Mouse (Mus musculus) testis, adult 10 weeks (tissue): ENCODE data around the gene Ralgps1. TPM values are rescaled to one million over a fixed set of nuclear protein-coding genes. Genes with fewer than 3 reads are reported as not detected.

ENCODE experiments used
- polyA plus RNA-seq: library from polyadenylated mRNA; stranded (reverse); fragments of 350-450 nt; fragmentation: Illumina TruSeq; extraction: RNeasy Lipid Tissue Mini Kit (QIAGEN cat#74804); gene quantifications from one replicate; pipeline ENCODE4 v1.2.3, GENCODE M21; 2014; ENCODE audit warnings: low read depth, low replicate concordance

Gene Ralgps1
- 24.9 TPM for polyA plus RNA-seq

DNA sequence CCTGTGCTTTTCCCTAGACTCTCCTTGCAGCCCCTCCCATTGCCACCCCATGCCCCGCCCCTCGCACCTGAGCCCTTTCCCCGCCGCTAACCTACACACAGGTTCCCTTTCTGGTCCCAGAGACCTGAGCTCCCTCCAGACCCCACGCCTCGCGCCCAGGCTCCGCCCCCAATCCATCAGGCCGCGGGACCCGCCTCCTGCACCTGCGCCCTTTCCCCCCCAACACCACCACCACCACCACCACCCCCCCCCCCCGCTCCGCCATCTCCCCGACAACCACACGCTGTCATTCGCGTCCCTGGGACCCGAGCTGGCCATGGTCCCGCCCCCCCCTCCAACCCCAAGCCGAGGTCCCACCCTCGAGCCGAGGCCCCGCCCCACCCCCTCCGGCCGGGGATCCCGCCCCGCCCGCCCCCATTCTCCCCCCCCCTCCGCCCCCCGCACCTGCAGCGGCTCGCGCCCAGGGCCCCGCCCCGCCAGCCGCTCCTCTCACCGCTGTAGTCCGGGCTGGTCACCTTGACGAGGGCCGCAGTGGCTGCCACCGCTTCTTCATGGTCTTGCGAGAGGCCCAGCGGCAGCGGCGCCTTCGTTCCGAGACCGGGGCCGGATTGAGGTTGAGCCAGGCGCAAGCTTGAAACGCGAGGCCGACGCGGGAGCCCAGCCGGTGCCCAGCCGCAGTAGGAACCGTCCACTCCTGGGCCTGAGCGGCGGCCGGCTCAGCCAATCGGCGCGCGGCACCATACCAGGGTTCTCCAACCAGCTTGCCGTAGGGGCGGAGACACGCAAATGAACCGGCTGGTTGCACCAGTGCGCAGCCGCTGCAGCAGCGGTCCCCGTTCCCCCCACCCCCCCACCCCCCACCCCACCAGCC is at the start of gene Ralgps1:
Gene Ralgps1, minus strand, starts transcription at position 710 of the 871 bp plus-strand sequence.

DNA sequence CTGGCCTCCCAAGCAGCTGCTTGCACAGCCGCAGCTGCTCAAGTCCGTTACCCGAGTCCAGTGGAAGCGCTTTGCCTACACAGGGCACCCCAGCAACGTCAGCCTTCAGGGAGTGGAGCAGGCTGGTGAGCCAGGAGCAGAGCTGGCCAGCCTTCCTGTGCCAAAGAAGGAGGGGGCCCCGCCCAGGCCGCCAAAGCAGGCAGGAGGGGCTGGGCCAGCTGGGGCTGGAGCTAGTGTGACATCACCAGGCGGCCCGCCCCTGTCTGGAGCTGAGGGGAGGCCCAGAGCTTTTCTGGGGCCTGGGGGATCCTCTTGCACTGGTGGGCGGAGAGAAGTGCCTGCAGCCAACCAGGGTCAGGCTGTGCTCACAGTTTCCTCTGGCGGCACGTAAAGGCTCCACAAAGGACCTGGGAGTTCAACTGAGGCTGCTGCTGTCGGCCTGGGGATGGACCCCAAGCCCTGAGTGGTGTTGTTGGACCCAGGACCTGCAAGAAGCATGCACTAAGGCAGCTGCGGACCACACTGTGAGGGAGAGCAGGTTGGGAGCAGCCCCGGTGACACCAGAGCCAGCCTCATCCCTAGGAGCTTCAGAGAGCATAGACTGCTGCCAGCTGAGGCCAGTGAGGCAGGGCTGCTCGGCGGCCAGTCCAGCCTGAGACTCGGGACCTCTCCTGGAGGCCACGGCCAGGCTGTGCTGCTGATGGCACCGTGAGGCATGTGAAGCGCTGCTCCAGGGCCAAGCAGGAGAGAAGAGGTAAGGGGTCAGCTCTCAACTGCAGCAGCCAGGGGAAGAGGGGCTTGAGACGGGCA is 155.4 kb downstream of the Ralgps1 start, which contains the start of gene Angptl2:
Gene Angptl2, plus strand, starts transcription at position 370 of the 810 bp plus-strand sequence.

DNA sequence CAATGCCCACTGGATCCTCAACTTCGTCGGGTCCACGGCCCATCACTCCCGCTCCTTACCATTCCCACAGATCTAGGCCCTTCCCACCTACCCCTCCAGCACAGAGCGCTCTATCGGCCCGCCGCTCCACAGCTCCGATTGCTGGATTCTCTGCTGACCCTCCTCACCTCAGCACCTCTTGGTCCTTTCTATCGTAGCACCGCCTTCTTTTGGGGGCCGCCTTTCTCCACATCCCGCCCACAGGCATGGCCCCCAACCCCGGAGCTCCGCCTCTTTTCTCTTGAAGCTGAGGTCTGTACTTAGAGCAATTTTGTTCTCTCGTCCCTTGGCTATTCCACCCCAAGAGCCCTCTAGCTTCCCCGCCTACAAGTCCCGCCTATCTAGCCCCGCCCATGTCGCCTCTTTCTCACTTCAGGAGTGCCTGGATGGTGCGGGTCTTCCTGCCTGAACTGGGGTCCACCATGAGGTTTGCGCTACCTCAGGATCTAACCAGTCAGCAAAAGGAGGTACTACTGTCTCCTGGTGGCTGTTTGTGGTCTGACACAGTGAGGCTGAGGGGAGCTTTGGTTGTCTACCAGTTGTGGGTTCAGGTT is 239.7 kb downstream of the Ralgps1 start, which contains the start of gene Garnl3:
Gene Garnl3, minus strand, starts transcription at position 155 of the 593 bp plus-strand sequence.

Other genes with a start within 250 kb of the Ralgps1 start
- 44.5 TPM for gene Garnl3, start 239.8 kb downstream of the Ralgps1 start, polyA plus RNA-seq
- gene Angptl2, start 155.4 kb downstream of the Ralgps1 start, polyA plus RNA-seq: 0.28 TPM
- gene Zbtb34, start 59.8 kb upstream of the Ralgps1 start, polyA plus RNA-seq: 5.1 TPM
- 8.8 TPM for gene Zbtb43, start 97.1 kb upstream of the Ralgps1 start, polyA plus RNA-seq